Mouse (Mus musculus) MEL (cell line): ENCODE data around the gene Tead3.

ENCODE experiments used
- CTCF ChIP-seq, 3 experiments: IDR thresholded peaks in 2 of 3; conservative IDR thresholded peaks in 1 of 3; 2 replicates each; pipeline ENCODE4 v1.5.1; 2011 to 2012; ENCODE audit warnings: low read length in 3 of 3, low read depth in 2 of 3, mild to moderate bottlenecking in 2 of 3, improper control_type of control experiment in 1 of 3, inconsistent platforms in 1 of 3, mixed read lengths in 1 of 3, moderate library complexity in 1 of 3; ENCODE audit not compliant: control insufficient read depth in 1 of 3, insufficient read depth in 1 of 3, poor library complexity in 1 of 3, severe bottlenecking in 1 of 3
- HCFC1 ChIP-seq: IDR thresholded peaks from 2 replicates; pipeline ENCODE4 v1.6.1; 2012; ENCODE audit warnings: low read depth, mild to moderate bottlenecking, inconsistent platforms, low read length, improper control_type of control experiment, moderate library complexity
- JUND ChIP-seq: IDR thresholded peaks from 2 replicates; pipeline ENCODE4 v1.6.1; 2011; ENCODE audit warnings: low read depth, mild to moderate bottlenecking, improper control_type of control experiment, low read length
- MYB ChIP-seq: IDR thresholded peaks from 2 replicates; pipeline ENCODE4 v1.6.1; 2011; ENCODE audit warnings: mild to moderate bottlenecking, low read depth, low read length, improper control_type of control experiment
- SIN3A ChIP-seq: IDR thresholded peaks from 2 replicates; pipeline ENCODE4 v1.6.1; 2012; ENCODE audit warnings: low read length, improper control_type of control experiment, inconsistent platforms
- SMC3 ChIP-seq: IDR thresholded peaks from 2 replicates; pipeline ENCODE4 v1.6.1; 2011; ENCODE audit warnings: low read depth, low read length, improper control_type of control experiment

- no peak for TF ChIP-seq SIN3A
- TF ChIP-seq MYB: no peak
- TF ChIP-seq CTCF (IDR thresholded peaks at IDR 0.05 in 2 of 3, conservative IDR thresholded peaks at IDR 0.05 in 1 of 3; ENCODE audit: control insufficient read depth in 1 of 3, insufficient read depth in 1 of 3, low read depth in 2 of 3, low read length in 3 of 3, poor library complexity in 1 of 3, severe bottlenecking in 1 of 3): no peak
- no peak for TF ChIP-seq JUND
- TF ChIP-seq SMC3: no peak
- no peak for TF ChIP-seq HCFC1
Measured at GRCm38 (mm10) chr17:28349264-28349880, 1.2 kb downstream of the Tead3 start.
